Mouse (Mus musculus): ENCODE results near the gene Neu2. TPM values are rescaled to one million over a fixed set of nuclear protein-coding genes. Genes with fewer than 3 reads are reported as not detected.

The Neu2 gene
- total RNA-seq, 2 experiments from 2014 or later = not detected

GRCm38 (mm10) chr1:87605296-87605695, 95.6 kb downstream of the Neu2 start:
- ATAC-seq (replicated peaks; ENCODE audit: low FRiP score, poor library complexity, severe bottlenecking) = no peak

GRCm38 (mm10) chr1:87607385-87608091, 97.8 kb downstream of the Neu2 start:
- ATAC-seq (replicated peaks; ENCODE audit: low FRiP score, poor library complexity, severe bottlenecking) = peak; percentile 53; the same call in 1 of the 2 replicates

- peak; percentile 70 for ATAC-seq (replicated peaks; ENCODE audit: low FRiP score, poor library complexity, severe bottlenecking)
These were observed 98.8 kb downstream of the Neu2 start for GRCm38 (mm10) chr1:87608416-87609046.

- no peak for ATAC-seq (replicated peaks; ENCODE audit: low FRiP score, poor library complexity, severe bottlenecking)
These were observed 105.0 kb downstream of the Neu2 start for GRCm38 (mm10) chr1:87614576-87615295.

GRCm38 (mm10) chr1:87620211-87620668, 110.6 kb downstream of the Neu2 start, which contains the start of gene Inpp5d:
TSS of gene Inpp5d (plus strand) at chr1:87620312.
- ATAC-seq (replicated peaks; ENCODE audit: low FRiP score, poor library complexity, severe bottlenecking) = peak; percentile 33

GRCm38 (mm10) chr1:87620693-87621092, 111.0 kb downstream of the Neu2 start:
- ATAC-seq (replicated peaks; ENCODE audit: low FRiP score, poor library complexity, severe bottlenecking) = peak; percentile 15

GRCm38 (mm10) chr1:87621146-87621857, 111.6 kb downstream of the Neu2 start:
- ATAC-seq (replicated peaks; ENCODE audit: low FRiP score, poor library complexity, severe bottlenecking) = peak; percentile 28

GRCm38 (mm10) chr1:87621858-87622279, 112.2 kb downstream of the Neu2 start:
- ATAC-seq (replicated peaks; ENCODE audit: low FRiP score, poor library complexity, severe bottlenecking) = peak; percentile 2; the same call in 1 of the 2 replicates

- ATAC-seq (replicated peaks; ENCODE audit: low FRiP score, poor library complexity, severe bottlenecking) = no peak
These were observed 114.4 kb downstream of the Neu2 start for GRCm38 (mm10) chr1:87623977-87624666.

GRCm38 (mm10) chr1:87624826-87625225, 115.1 kb downstream of the Neu2 start:
- no peak for ATAC-seq (replicated peaks; ENCODE audit: low FRiP score, poor library complexity, severe bottlenecking)

GRCm38 (mm10) chr1:87625254-87626025, 115.8 kb downstream of the Neu2 start:
- no peak for ATAC-seq (replicated peaks; ENCODE audit: low FRiP score, poor library complexity, severe bottlenecking)

- no peak for ATAC-seq (replicated peaks; ENCODE audit: low FRiP score, poor library complexity, severe bottlenecking)
These were observed 116.7 kb downstream of the Neu2 start for GRCm38 (mm10) chr1:87626344-87626743.

- ATAC-seq (replicated peaks; ENCODE audit: low FRiP score, poor library complexity, severe bottlenecking) = no peak
These were observed 118.4 kb downstream of the Neu2 start for GRCm38 (mm10) chr1:87628085-87628484.

GRCm38 (mm10) chr1:87631584-87631983, 121.9 kb downstream of the Neu2 start:
- no peak for ATAC-seq (replicated peaks; ENCODE audit: low FRiP score, poor library complexity, severe bottlenecking)

GRCm38 (mm10) chr1:87632163-87632562, 122.5 kb downstream of the Neu2 start:
- no peak for ATAC-seq (replicated peaks; ENCODE audit: low FRiP score, poor library complexity, severe bottlenecking)

- peak; percentile 21; the same call in 1 of the 2 replicates for ATAC-seq (replicated peaks; ENCODE audit: low FRiP score, poor library complexity, severe bottlenecking)
These were observed 127.0 kb downstream of the Neu2 start for GRCm38 (mm10) chr1:87636716-87637117.

- peak; percentile 91 for ATAC-seq (replicated peaks; ENCODE audit: low FRiP score, poor library complexity, severe bottlenecking)
These were observed 127.6 kb downstream of the Neu2 start for GRCm38 (mm10) chr1:87637121-87637877.

All from erythroblast, adult 5-6 weeks (primary cell).